Mouse (Mus musculus) kidney, adult 2 months (tissue): Measurements from ENCODE around the gene Gm17349. TPM values are rescaled to one million over a fixed set of nuclear protein-coding genes. Genes with fewer than 3 reads are reported as not detected.

Experiments used
- DNase-seq: peaks from one replicate; pipeline ENCODE4 v3.0.0; 2021
- H3K27ac ChIP-seq: fragments of 200-500 bp; 2 replicates; pipeline ENCODE4 v1.5.1; 2012; ENCODE audit warnings: low read depth, low read length, control low read depth, inconsistent platforms; ENCODE audit not compliant: insufficient read depth
- H3K27me3 ChIP-seq: fragments of 200-500 bp; replicated peaks from 2 replicates; pipeline ENCODE4 v1.6.1; 2012; ENCODE audit warnings: mild to moderate bottlenecking, moderate library complexity, low read length, inconsistent platforms; ENCODE audit not compliant: control insufficient read depth, insufficient read depth
- H3K36me3 ChIP-seq: fragments of 200-500 bp; 2 replicates; pipeline ENCODE4 v1.6.1; 2012; ENCODE audit warnings: mild to moderate bottlenecking, moderate library complexity, low read length, inconsistent platforms; ENCODE audit not compliant: control insufficient read depth, insufficient read depth
- H3K4me1 ChIP-seq: fragments of 200-500 bp; 2 replicates; pipeline ENCODE4 v1.6.1; 2011; ENCODE audit warnings: low read length; ENCODE audit not compliant: control insufficient read depth, insufficient read depth
- H3K4me3 ChIP-seq: fragments of 200-500 bp; 2 replicates; pipeline ENCODE4 v1.5.1; 2011; ENCODE audit warnings: mild to moderate bottlenecking, low read depth, low read length, control low read depth; ENCODE audit not compliant: insufficient read depth
- CTCF ChIP-seq: fragments of 200-500 bp; conservative IDR thresholded peaks from 2 replicates; pipeline ENCODE4 v1.5.1; 2011; ENCODE audit warnings: low read depth, mild to moderate bottlenecking, control low read depth, low read length, moderate library complexity, mixed read lengths; ENCODE audit not compliant: insufficient read depth, insufficient read length
- POLR2A ChIP-seq: fragments of 200-500 bp; IDR thresholded peaks from one replicate; pipeline ENCODE4 v1.6.1; 2011; ENCODE audit warnings: low read depth, low read length, control low read depth
- WGBS: fragments of 180-500 bp; shearing (Covaris S2); methylation state at CpG from one replicate; pipeline ENCODE4 v1.1.7; 2018; 5-methylcytosine and 5-hydroxymethylcytosine counted together
- polyA plus RNA-seq: library from polyadenylated mRNA; depleted of rRNA; stranded (reverse); fragments of >200 nt; gene quantifications from 2 replicates; pipeline ENCODE4 v1.2.3, GENCODE M21; 2012

Gm17349 gene
- polyA plus RNA-seq, 1 experiment = 0.58 TPM

DNA sequence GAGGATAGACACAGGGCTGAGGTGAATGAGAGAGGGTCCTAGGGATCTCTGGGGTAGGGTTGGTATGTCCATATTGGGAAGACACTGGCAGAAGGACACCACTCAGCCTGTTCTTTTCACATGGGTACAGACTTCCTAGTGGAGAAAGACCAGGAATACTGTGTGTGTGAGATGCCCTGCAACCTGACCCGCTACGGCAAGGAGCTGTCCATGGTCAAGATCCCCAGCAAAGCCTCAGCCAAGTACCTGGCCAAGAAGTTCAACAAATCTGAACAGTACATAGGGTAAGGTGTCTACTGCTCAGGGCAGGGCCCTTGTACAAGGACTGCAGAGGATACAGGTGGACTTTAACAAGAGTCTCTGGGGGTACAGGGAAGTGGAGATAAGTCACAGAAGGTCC, 8.0 kb downstream of the Gm17349 start:
- WGBS = 20% methylated on average over 2 of the region's 2 CpGs
- H3K27me3 ChIP-seq = no peaks in the 10 kb centered on the region
- TF ChIP-seq CTCF = no peak
- TF ChIP-seq POLR2A = no peak
- H3K27ac ChIP-seq = no peak overlapping the region
- DNase-seq = no peak
- H3K4me1 ChIP-seq = peaks cover 8% of the 10 kb centered on the region; the same call in 1 of the 2 replicates
- no peak overlapping the region for H3K4me3 ChIP-seq
- no peaks in the 10 kb centered on the region for H3K36me3 ChIP-seq

DNA sequence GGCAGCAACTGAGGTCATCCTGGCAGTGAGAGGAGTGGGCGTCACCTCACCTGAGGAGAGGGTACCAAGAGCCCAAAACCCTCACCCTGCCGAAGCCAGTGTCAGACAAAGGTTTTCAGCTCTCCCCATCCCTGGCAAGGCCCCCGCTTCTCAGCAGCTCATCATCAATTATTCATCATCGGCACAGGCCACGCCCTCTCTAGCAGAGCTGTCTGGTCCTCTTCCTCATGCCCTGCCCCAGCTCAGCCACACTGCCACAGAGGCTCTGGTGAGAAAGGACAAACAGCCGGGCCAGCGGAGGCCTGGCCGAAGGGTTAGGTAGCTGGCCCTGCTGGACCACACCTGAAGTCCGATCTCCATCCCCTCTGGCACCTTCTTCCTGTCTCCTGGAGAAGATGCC, 13.3 kb downstream of the Gm17349 start:
- WGBS = 61% methylated on average over 9 of the region's 9 CpGs
- no peak for DNase-seq

DNA sequence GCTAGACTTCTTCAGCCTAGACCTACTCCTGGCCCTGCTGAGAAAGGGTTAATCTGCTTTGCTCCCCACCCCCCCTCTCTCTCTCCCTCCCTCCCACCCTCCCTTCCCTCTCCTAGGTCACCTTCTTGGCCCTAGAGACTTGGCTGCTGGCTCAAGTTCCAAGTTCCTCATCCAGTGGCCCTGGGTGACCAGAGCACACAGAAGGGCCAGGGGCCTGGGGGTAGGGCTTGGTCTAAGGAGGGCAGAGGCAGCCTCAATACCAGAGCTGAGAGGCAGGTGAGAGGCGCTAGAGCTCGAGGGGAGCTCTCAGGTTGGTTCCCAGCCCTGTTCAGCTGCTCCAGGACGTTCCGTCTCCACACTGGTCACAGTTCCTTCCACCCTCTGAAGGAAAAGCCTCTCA, 14.4 kb downstream of the Gm17349 start:
- H3K4me1 ChIP-seq = no peaks in the 10 kb centered on the region
- H3K36me3 ChIP-seq = no peaks in the 10 kb centered on the region
- no peak overlapping the region for H3K27ac ChIP-seq
- 42% methylated on average over 4 of the region's 4 CpGs for WGBS
- no peak overlapping the region for H3K4me3 ChIP-seq
- H3K27me3 ChIP-seq = no peaks in the 10 kb centered on the region
- DNase-seq = no peak
- TF ChIP-seq CTCF = no peak
- no peak for TF ChIP-seq POLR2A

More for the DNA sequence above, 13.3 kb downstream of the Gm17349 start:
- no peak overlapping the region for H3K4me3 ChIP-seq
- no peaks in the 10 kb centered on the region for H3K27me3 ChIP-seq
- no peaks in the 10 kb centered on the region for H3K4me1 ChIP-seq
- TF ChIP-seq CTCF = no peak
- no peak for TF ChIP-seq POLR2A
- H3K27ac ChIP-seq = no peak overlapping the region
- no peaks in the 10 kb centered on the region for H3K36me3 ChIP-seq

DNA sequence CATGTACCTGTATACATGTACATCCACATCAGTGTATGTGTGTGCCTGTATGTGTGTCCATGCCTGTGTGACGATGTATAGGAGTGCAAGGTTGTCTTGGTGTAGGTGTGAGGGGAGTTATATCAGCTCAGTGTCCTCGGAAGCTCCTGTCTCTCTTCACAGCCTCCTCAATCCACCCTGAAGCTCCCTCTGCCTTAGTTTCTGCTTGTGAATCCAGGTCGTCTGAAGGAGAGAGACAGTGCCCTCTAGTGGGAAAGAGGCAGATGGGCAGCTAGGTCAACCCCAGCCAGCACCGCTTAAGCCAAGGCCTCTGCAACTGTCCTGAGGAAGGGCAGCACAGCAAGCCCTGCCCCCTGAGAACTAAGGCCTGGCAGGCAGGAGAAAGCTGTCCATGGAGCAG, 16.6 kb downstream of the Gm17349 start:
- Histone ChIP-seq H3K27ac (no peak overlapping the region), H3K4me1 (no peaks in the 10 kb centered on the region), H3K36me3 (no peaks in the 10 kb centered on the region), H3K4me3 (no peak overlapping the region), H3K27me3 (no peaks in the 10 kb centered on the region)
- peak; percentile 57 for DNase-seq
- 8% methylated on average over 4 of the region's 4 CpGs for WGBS
- TF ChIP-seq CTCF (peak; percentile 93), POLR2A (no peak)

DNA sequence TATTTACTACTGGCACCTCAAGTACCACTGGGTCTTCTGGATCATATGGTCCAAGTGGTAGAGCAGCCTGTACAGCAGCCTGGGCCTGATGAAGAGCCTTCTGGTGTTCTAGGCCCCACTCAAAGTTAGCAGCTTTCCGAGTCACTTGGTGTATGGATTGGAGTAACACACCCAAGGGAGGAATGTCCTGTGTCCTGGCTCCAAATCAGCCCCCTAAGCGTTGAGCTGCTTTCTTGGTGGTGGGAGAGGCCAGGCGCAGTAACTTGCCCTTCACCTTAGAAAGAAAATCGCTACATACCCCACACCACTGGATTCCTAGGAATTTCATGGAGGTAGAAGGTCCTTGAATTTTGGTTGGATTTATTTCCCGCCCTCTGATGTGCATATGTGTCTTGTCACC, 21.1 kb downstream of the Gm17349 start:
- no peaks in the 10 kb centered on the region for H3K4me1 ChIP-seq
- H3K27me3 ChIP-seq = no peaks in the 10 kb centered on the region
- H3K36me3 ChIP-seq = no peaks in the 10 kb centered on the region
- whole genome bisulfite sequencing = 95% methylated on average over 5 of the region's 5 CpGs
- no peak for TF ChIP-seq POLR2A
- H3K27ac ChIP-seq = no peak overlapping the region
- H3K4me3 ChIP-seq = no peak overlapping the region
- DNase-seq = no peak

DNA sequence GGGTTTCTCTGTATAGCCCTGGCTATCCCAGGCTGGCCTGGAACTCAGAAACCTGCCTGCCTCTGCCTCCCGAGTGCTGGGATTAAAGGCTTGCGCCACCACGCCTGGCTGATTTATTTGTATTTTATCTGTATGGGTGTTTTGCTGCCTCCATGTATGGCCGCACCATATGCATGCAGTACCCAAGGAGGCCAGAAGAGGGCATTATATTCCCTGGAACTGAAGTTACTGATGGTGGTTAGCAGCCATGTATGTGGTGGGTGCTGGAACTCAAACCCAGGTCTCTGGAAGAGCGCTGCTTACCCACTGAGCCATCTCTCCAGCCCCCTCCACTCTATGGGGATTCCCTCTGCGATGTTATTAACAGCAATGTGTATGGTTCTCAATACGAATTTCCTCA, 22.4 kb downstream of the Gm17349 start:
- no peaks in the 10 kb centered on the region for H3K4me1 ChIP-seq
- no peak overlapping the region for H3K4me3 ChIP-seq
- 93% methylated on average over 7 of the region's 7 CpGs for WGBS
- no peak overlapping the region for H3K27ac ChIP-seq
- DNase-seq = no peak
- no peaks in the 10 kb centered on the region for H3K27me3 ChIP-seq
- H3K36me3 ChIP-seq = no peaks in the 10 kb centered on the region
- peak; percentile 35; the same call in 1 of the 2 replicates for TF ChIP-seq CTCF
- no peak for TF ChIP-seq POLR2A

DNA sequence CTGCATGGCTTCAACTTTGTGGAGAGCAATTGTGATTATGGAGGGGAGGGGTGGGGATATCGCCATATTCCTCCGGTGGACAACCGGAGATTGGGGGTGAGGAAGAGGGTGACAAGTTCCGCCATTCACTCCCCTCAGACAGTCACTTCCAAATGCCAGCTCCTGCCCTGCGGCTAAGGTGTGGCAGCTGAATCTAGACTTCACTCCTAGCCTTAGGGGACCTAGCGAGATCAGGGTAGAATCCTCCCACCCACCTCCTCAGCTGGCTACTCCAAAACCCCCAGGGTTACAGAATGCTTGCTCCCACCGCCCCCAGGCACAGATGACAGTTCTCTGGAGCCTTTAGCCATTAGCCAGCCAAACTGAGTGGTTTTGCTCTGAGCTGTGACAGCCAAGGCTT, 26.3 kb downstream of the Gm17349 start:
- Histone ChIP-seq H3K27ac (no peak overlapping the region), H3K4me3 (no peak overlapping the region), H3K27me3 (no peaks in the 10 kb centered on the region), H3K36me3 (no peaks in the 10 kb centered on the region), H3K4me1 (no peaks in the 10 kb centered on the region)
- WGBS = 65% methylated on average over 7 of the region's 7 CpGs
- no peak for DNase-seq
- TF ChIP-seq CTCF (no peak), POLR2A (no peak)

DNA sequence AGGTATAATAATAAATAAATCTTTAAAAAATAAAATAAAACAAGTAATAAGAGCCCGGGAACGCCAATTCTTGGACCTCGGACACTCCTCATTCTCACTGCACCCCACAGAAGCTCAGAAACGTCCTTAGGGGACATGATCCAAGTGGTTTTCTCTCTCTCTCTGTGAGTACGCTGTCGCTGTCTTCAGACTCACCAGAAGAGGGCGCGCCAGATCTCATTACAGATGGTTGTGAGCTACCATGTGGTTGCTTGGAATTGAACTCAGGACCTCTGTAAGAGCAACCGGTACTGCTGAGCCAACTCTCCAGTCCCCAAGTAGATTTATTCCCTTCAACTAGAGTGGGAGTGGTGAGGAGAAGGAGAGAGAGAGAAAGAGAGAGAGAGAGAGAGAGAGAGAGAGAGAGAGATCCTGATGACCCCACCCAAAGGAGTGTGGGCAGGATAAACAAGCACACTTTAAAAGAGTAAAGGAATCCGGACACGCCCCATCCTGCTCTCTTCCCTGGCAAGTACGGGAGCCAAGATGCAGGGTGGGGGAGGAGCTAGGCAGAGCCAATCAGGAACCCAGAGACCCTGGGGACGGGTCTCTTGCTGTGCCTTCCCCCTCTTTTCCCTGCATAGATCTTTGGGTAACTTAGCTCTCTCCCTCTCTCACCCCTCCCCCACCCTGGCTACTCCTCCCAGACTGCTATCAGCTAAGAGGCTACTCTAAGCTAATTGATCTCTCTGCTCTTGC, 27.1 kb downstream of the Gm17349 start:
- Histone ChIP-seq H3K27me3 (no peaks in the 10 kb centered on the region), H3K4me3 (no peak overlapping the region), H3K4me1 (no peaks in the 10 kb centered on the region), H3K27ac (no peak overlapping the region), H3K36me3 (no peaks in the 10 kb centered on the region)
- WGBS = 21% methylated on average over 13 of the region's 13 CpGs
- no peak for DNase-seq
- TF ChIP-seq CTCF (peak; percentile 39; the same call in 1 of the 2 replicates), POLR2A (no peak)
